Mouse (Mus musculus) liver, adult 2 months (tissue): ENCODE measurements around the gene Tmem9b.

Experiments
- CTCF ChIP-seq: fragments of 200-500 bp; IDR thresholded peaks from 2 replicates; pipeline ENCODE4 v1.5.1; 2011; ENCODE audit warnings: low read depth, low read length, control low read depth
- POLR2A ChIP-seq: fragments of 200-500 bp; IDR thresholded peaks from 2 replicates; pipeline ENCODE4 v1.6.1; 2011; ENCODE audit warnings: low read length, control low read depth; ENCODE audit not compliant: insufficient read depth; ENCODE audit errors: extremely low read depth

- no peak for TF ChIP-seq CTCF
- TF ChIP-seq POLR2A: no peak
Measured at GRCm38 (mm10) chr7:109781470-109782203, 29.0 kb upstream of the Tmem9b start, which contains the start of gene Nrip3.
